Mouse (Mus musculus): ENCODE results near the gene Fhod1.
A peak's percentile ranks its signal among the peaks of the same experiment; 100 is the strongest.

GRCm38 (mm10) chr8:105367107-105367506, 19.4 kb upstream of the Fhod1 start:
- TF ChIP-seq BHLHE40 (IDR thresholded peaks at IDR 0.05; ENCODE audit: low read depth, low read length) (no peak), CTCF (conservative IDR thresholded peaks at IDR 0.05 in 1 of 2, IDR thresholded peaks at IDR 0.05 in 1 of 2; ENCODE audit: low read depth in 2 of 2, low read length in 2 of 2) (peak; percentile 12 to 76; a peak in 2 of 4 replicates), ZC3H11A (IDR thresholded peaks at IDR 0.05; ENCODE audit: low read depth, low read length) (no peak), POLR2A (IDR thresholded peaks at IDR 0.05; ENCODE audit: low read depth, low read length) (no peak), GABPA (IDR thresholded peaks at IDR 0.05; ENCODE audit: insufficient replicate concordance, low read depth, low read length) (no peak), HCFC1 (IDR thresholded peaks at IDR 0.05; ENCODE audit: low read depth, low read length) (no peak), MAFK (IDR thresholded peaks at IDR 0.05; ENCODE audit: insufficient replicate concordance, low read length) (no peak), MAZ (IDR thresholded peaks at IDR 0.05; ENCODE audit: low read depth, low read length) (no peak), USF2 (conservative IDR thresholded peaks at IDR 0.05; ENCODE audit: low read depth, low read length) (no peak), USF1 (IDR thresholded peaks at IDR 0.05; ENCODE audit: low read depth, low read length) (no peak)

Data from CH12.LX (cell line).